In the genomic region with DNA sequence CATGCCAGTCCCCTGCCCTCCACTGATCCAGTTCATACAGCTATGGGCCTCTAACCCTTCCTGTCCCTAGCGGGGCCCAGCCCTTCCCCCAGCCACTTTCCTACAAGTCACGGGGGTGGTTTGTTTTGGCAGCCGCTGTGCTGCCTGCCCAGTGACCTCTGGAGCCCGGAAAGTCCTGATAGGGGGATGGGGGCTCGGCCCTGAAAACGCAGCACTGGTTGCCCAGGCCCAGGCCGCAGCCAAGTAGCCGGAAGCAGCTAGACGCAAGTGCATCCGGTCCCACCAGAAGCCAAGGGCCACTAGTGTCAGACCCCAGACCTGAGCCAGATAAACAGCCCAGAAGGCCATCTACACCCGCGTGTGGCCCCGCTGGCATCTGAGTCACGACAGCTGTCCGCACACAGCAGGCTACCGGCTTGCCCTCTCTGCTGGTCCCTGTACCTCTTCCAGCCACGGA, we compare ENCODE assay signal across 8 mouse cellular contexts. TPM values are rescaled to one million over a fixed set of nuclear protein-coding genes. Genes with fewer than 3 reads are reported as not detected.
A peak's percentile ranks its signal among the peaks of the same experiment; 100 is the strongest.
DNase-seq lines count a peak whose midpoint lies in the region; ATAC-seq and TF ChIP-seq lines count a peak whose summit lies in the region.

No protein-coding gene starts in this region.

- H3K9me3 ChIP-seq in heart, postnatal 0 days (replicated peaks; ENCODE audit: control insufficient read depth, low read length), result no peaks in the 10 kb centered on the region
- H3K9me3 ChIP-seq in limb, embryonic 11.5 days (ENCODE audit: control insufficient read depth, low read length), result no peaks in the 10 kb centered on the region

- 0 out of 2 replicates have a peak overlapping the region, but pooled peaks have one; percentile 40 for H3K9ac ChIP-seq in heart, postnatal 0 days (replicated peaks; ENCODE audit: low read depth, low read length)
- peak overlapping the region; percentile 30; the same call in 1 of the 2 replicates for H3K9ac ChIP-seq in limb, embryonic 11.5 days (ENCODE audit: low read length)

- H3K36me3 ChIP-seq in spleen, adult 2 months (ENCODE audit: control insufficient read depth, insufficient read depth, low read length), result no peaks in the 10 kb centered on the region
- no peaks in the 10 kb centered on the region for H3K36me3 ChIP-seq in heart, postnatal 0 days (replicated peaks; ENCODE audit: control insufficient read depth, insufficient read depth, low read length)
- H3K36me3 ChIP-seq in limb, embryonic 11.5 days (ENCODE audit: control insufficient read depth, insufficient read depth, low read length), result no peaks in the 10 kb centered on the region

- no peak for TF ChIP-seq POLR2A in spleen, adult 2 months (IDR thresholded peaks at IDR 0.05; ENCODE audit: low read depth, low read length)

- 0 out of 2 replicates have a peak overlapping the region, but pooled peaks have one; percentile 10 for H3K4me2 ChIP-seq in heart, postnatal 0 days (ENCODE audit: low read depth, low read length)
- H3K4me2 ChIP-seq in limb, embryonic 11.5 days (ENCODE audit: low read depth, severe bottlenecking), result 0 out of 2 replicates have a peak overlapping the region, but pooled peaks have one; percentile 4

- WGBS in spleen, adult 2 months, result 39% methylated on average over 17 of the region's 17 CpGs
- 15% methylated on average over 17 of the region's 17 CpGs for WGBS in heart, postnatal 0 days
- WGBS in limb, embryonic 11.5 days, result 32% methylated on average over 17 of the region's 17 CpGs

- peak in 1 of 2 experiments; percentile 33 for DNase-seq in spleen, adult 2 months (ENCODE audit: low read depth in 1 of 2, low spot score in 2 of 2)
- DNase-seq in spleen, postnatal 14 days (ENCODE audit: low spot score in 2 of 2), result no peak
- peak; percentile 71 for DNase-seq in embryo, embryonic 9.5 days (ENCODE audit: extremely low spot score)
- DNase-seq in heart, postnatal 0 days (ENCODE audit: low spot score), result peak; percentile 77
- peak; percentile 52 for DNase-seq in limb, embryonic 11.5 days (ENCODE audit: low spot score)
- no peak for DNase-seq in thymus, adult 18-20 months
- no peak for DNase-seq in layer of hippocampus, adult 18-20 months (ENCODE audit: low spot score in 2 of 2)

- peak overlapping the region; percentile 21 for H3K27ac ChIP-seq in spleen, adult 2 months (ENCODE audit: insufficient read depth, low read length)
- H3K27ac ChIP-seq in heart, postnatal 0 days (ENCODE audit: low read depth), result peak overlapping the region; percentile 81
- 0 out of 2 replicates have a peak overlapping the region, but pooled peaks have one; percentile 14 for H3K27ac ChIP-seq in limb, embryonic 11.5 days (replicated peaks; ENCODE audit: low read depth, low read length)

- H3K4me3 ChIP-seq in spleen, adult 2 months (ENCODE audit: extremely low read depth, insufficient read depth, insufficient read length), result no peak overlapping the region
- H3K4me3 ChIP-seq in heart, postnatal 0 days (ENCODE audit: low read depth, low read length), result no peak overlapping the region
- no peak overlapping the region for H3K4me3 ChIP-seq in limb, embryonic 11.5 days (ENCODE audit: low read depth, low read length)

- TF ChIP-seq CTCF in spleen, adult 2 months (IDR thresholded peaks at IDR 0.05; ENCODE audit: extremely low read depth, insufficient read depth, insufficient read length, insufficient replicate concordance), result no peak
- no peak for TF ChIP-seq CTCF in heart, postnatal 0 days (IDR thresholded peaks at IDR 0.05; ENCODE audit: low read depth)

- H3K4me1 ChIP-seq in spleen, adult 2 months (ENCODE audit: control insufficient read depth, insufficient read depth, insufficient read length), result peaks cover 10% of the 10 kb centered on the region; the same call in 1 of the 2 replicates
- H3K4me1 ChIP-seq in heart, postnatal 0 days (ENCODE audit: control insufficient read depth, insufficient read depth), result peaks cover 11% of the 10 kb centered on the region
- H3K4me1 ChIP-seq in limb, embryonic 11.5 days (ENCODE audit: control insufficient read depth, insufficient read depth, low read length), result peaks cover 10% of the 10 kb centered on the region

- peak; percentile 76 for TF ChIP-seq EP300 in heart, postnatal 0 days (IDR thresholded peaks at IDR 0.05; ENCODE audit: low read depth)

- ATAC-seq in heart, postnatal 0 days (ENCODE audit: insufficient read depth, low read depth), result peak; percentile 87
- 0 out of 2 replicates have a peak, but pooled peaks have one; percentile 17 for ATAC-seq in limb, embryonic 11.5 days (ENCODE audit: insufficient number of reproducible peaks, low FRiP score, low TSS enrichment, low read depth)
- peak; percentile 27 for ATAC-seq in megakaryocyte progenitor cell, adult 5-6 weeks (replicated peaks; ENCODE audit: poor library complexity)

- H3K27me3 ChIP-seq in spleen, adult 2 months (ENCODE audit: control insufficient read depth, insufficient read depth, low read length), result no peaks in the 10 kb centered on the region
- H3K27me3 ChIP-seq in heart, postnatal 0 days (ENCODE audit: control insufficient read depth, insufficient read depth, low read length), result no peaks in the 10 kb centered on the region
- no peaks in the 10 kb centered on the region for H3K27me3 ChIP-seq in limb, embryonic 11.5 days (ENCODE audit: control insufficient read depth, insufficient read depth, low read length)

RNA-seq across cellular contexts. Expression of a gene that starts 0.5 kb away (rescaled TPM):
- 22.1 and 26.8 TPM in 2 replicates for polyA plus RNA-seq in spleen, adult 2 months (2012; rRNA removed)
- 6.7 and 10.5 TPM in 2 replicates for total RNA-seq in heart, postnatal 0 days (2014; rRNA removed; ENCODE audit: low replicate concordance)
- polyA plus RNA-seq in heart, postnatal 0 days (2015; fragmentation: Nextera tagmentation; extraction: Ambion mirVana), result 1.3 and 1.7 TPM in 2 replicates
- polyA plus RNA-seq in limb, embryonic 11.5 days (2014; fragmentation: Nextera tagmentation; extraction: Ambion mirVana), result 2.2 and 2.3 TPM in 2 replicates
- total RNA-seq in megakaryocyte progenitor cell, adult 5-6 weeks (2015), result 6.9 and 8.7 TPM in 2 replicates
- total RNA-seq in megakaryocyte progenitor cell, adult 5-6 weeks (2017), result 1.1 and 4.9 TPM in 2 replicates
- total RNA-seq in layer of hippocampus, adult 18-20 months (2021), result 1 to 10 TPM; 4.3 to 7.0 TPM

RNA-seq across cellular contexts. Expression of a gene that starts 11.2 kb away (rescaled TPM):
- 41.6 and 48.4 TPM in 2 replicates for polyA plus RNA-seq in spleen, adult 2 months (2012; rRNA removed)
- total RNA-seq in heart, postnatal 0 days (2014; rRNA removed; ENCODE audit: low replicate concordance), result 4.7 and 28.3 TPM in 2 replicates
- polyA plus RNA-seq in heart, postnatal 0 days (2015; fragmentation: Nextera tagmentation; extraction: Ambion mirVana), result 4.2 and 5.3 TPM in 2 replicates
- polyA plus RNA-seq in limb, embryonic 11.5 days (2014; fragmentation: Nextera tagmentation; extraction: Ambion mirVana), result 0.51 and 1.0 TPM in 2 replicates
- not detected in 2 replicates for total RNA-seq in megakaryocyte progenitor cell, adult 5-6 weeks (2015)
- total RNA-seq in megakaryocyte progenitor cell, adult 5-6 weeks (2017), result 0.17 and 0.37 TPM in 2 replicates
- 100 to 1,000 TPM; 669 to 714 TPM for total RNA-seq in layer of hippocampus, adult 18-20 months (2021)

RNA-seq across cellular contexts. Expression of a gene that starts 39.1 kb away (rescaled TPM):
- 0.94 and 1.8 TPM in 2 replicates for polyA plus RNA-seq in spleen, adult 2 months (2012; rRNA removed)
- 0.81 and 0.92 TPM in 2 replicates for total RNA-seq in heart, postnatal 0 days (2014; rRNA removed; ENCODE audit: low replicate concordance)
- 0.66 and 2.4 TPM in 2 replicates for polyA plus RNA-seq in heart, postnatal 0 days (2015; fragmentation: Nextera tagmentation; extraction: Ambion mirVana)
- polyA plus RNA-seq in limb, embryonic 11.5 days (2014; fragmentation: Nextera tagmentation; extraction: Ambion mirVana), result 12.9 and 17.5 TPM in 2 replicates
- not detected in 2 replicates for total RNA-seq in megakaryocyte progenitor cell, adult 5-6 weeks (2015)
- not detected in 2 replicates for total RNA-seq in megakaryocyte progenitor cell, adult 5-6 weeks (2017)
- under 1 TPM; 0.58 to 0.92 TPM for total RNA-seq in layer of hippocampus, adult 18-20 months (2021)

RNA-seq across cellular contexts. Expression of a gene that starts 40.1 kb away (rescaled TPM):
- polyA plus RNA-seq in spleen, adult 2 months (2012; rRNA removed), result 325 and 338 TPM in 2 replicates
- 53.9 and 57.2 TPM in 2 replicates for total RNA-seq in heart, postnatal 0 days (2014; rRNA removed; ENCODE audit: low replicate concordance)
- 25.9 and 27.0 TPM in 2 replicates for polyA plus RNA-seq in heart, postnatal 0 days (2015; fragmentation: Nextera tagmentation; extraction: Ambion mirVana)
- 86.9 and 87.2 TPM in 2 replicates for polyA plus RNA-seq in limb, embryonic 11.5 days (2014; fragmentation: Nextera tagmentation; extraction: Ambion mirVana)
- 67.1 and 71.7 TPM in 2 replicates for total RNA-seq in megakaryocyte progenitor cell, adult 5-6 weeks (2015)
- total RNA-seq in megakaryocyte progenitor cell, adult 5-6 weeks (2017), result 24.6 and 28.8 TPM in 2 replicates
- 100 to 1,000 TPM; 108 to 115 TPM for total RNA-seq in layer of hippocampus, adult 18-20 months (2021)

RNA-seq across cellular contexts. Expression of a gene that starts 56.5 kb away (rescaled TPM):
- polyA plus RNA-seq in spleen, adult 2 months (2012; rRNA removed), result 0.92 and 1.0 TPM in 2 replicates
- 0.27 and 2.7 TPM in 2 replicates for total RNA-seq in heart, postnatal 0 days (2014; rRNA removed; ENCODE audit: low replicate concordance)
- polyA plus RNA-seq in heart, postnatal 0 days (2015; fragmentation: Nextera tagmentation; extraction: Ambion mirVana), result 0.08 and 0.19 TPM in 2 replicates
- 0.10 and 0.23 TPM in 2 replicates for polyA plus RNA-seq in limb, embryonic 11.5 days (2014; fragmentation: Nextera tagmentation; extraction: Ambion mirVana)
- total RNA-seq in megakaryocyte progenitor cell, adult 5-6 weeks (2015), result 0.57 TPM in 1 of 2 replicates, not detected in the other
- total RNA-seq in megakaryocyte progenitor cell, adult 5-6 weeks (2017), result 0.10 TPM in 1 of 2 replicates, not detected in the other
- total RNA-seq in layer of hippocampus, adult 18-20 months (2021), result 10 to 100 TPM; 37.9 to 40.4 TPM

Comparison
In these comparisons a context has a peak if more than half of its experiments do, and no peak if none do; other contexts are left out.
1. DNase-seq: peak in embryo, embryonic 9.5 days (single experiment), heart, postnatal 0 days (single experiment) and limb, embryonic 11.5 days (single experiment); none in spleen, postnatal 14 days (0 of 2), thymus, adult 18-20 months (0 of 2) and layer of hippocampus, adult 18-20 months (0 of 2).
2. H3K27ac ChIP-seq: peak in every context shown above with its lines; median percentile 81 in heart, postnatal 0 days; 21 in spleen, adult 2 months; 14 in limb, embryonic 11.5 days.
3. ATAC-seq: peak in every context shown above with its lines; median percentile 87 in heart, postnatal 0 days; 27 in megakaryocyte progenitor cell, adult 5-6 weeks; 17 in limb, embryonic 11.5 days.
4. RNA of a gene that starts 11.2 kb away (total RNA-seq): 669 to 714 TPM in layer of hippocampus, adult 18-20 months; 4.7 to 28.3 TPM in heart, postnatal 0 days and 0.17 to 0.37 TPM in megakaryocyte progenitor cell, adult 5-6 weeks; every median in the first group is over 10 times any median in the second.